Mouse (Mus musculus): ENCODE measurements around the gene Adcy10. TPM values are rescaled to one million over a fixed set of nuclear protein-coding genes. Genes with fewer than 3 reads are reported as not detected.

Adcy10 gene
- polyA plus RNA-seq, 1 experiment from 2014 or later, result 0.05 TPM

GRCm38 (mm10) chr1:165585389-165586104 is 100.6 kb downstream of the Adcy10 start:
- H3K9me3 ChIP-seq (ENCODE audit: control insufficient read depth, low read length), result no peaks in the 10 kb centered on the region
- WGBS, result 72% methylated on average over 14 of the region's 14 CpGs
- ATAC-seq (replicated peaks; ENCODE audit: low FRiP score) (no peak), DNase-seq (ENCODE audit: low spot score) (no peak)
- no peak overlapping the region for H3K4me3 ChIP-seq (ENCODE audit: low read depth, low read length)
- no peaks in the 10 kb centered on the region for H3K27me3 ChIP-seq (ENCODE audit: control insufficient read depth, insufficient read depth, low read length)
- H3K27ac ChIP-seq (ENCODE audit: low read depth, low read length), result no peak overlapping the region
- no peaks in the 10 kb centered on the region for H3K36me3 ChIP-seq (ENCODE audit: control insufficient read depth, insufficient read depth, low read length)
- no peak overlapping the region for H3K9ac ChIP-seq (ENCODE audit: low read length)
- H3K4me1 ChIP-seq (replicated peaks; ENCODE audit: control insufficient read depth, insufficient read depth, low read length), result no peaks in the 10 kb centered on the region
- no peak overlapping the region for H3K4me2 ChIP-seq (ENCODE audit: low read depth, low read length, severe bottlenecking)

GRCm38 (mm10) chr1:165586366-165586765 is 101.4 kb downstream of the Adcy10 start:
- no peaks in the 10 kb centered on the region for H3K27me3 ChIP-seq (ENCODE audit: control insufficient read depth, insufficient read depth, low read length)
- no peak overlapping the region for H3K9ac ChIP-seq (ENCODE audit: low read length)
- H3K27ac ChIP-seq (ENCODE audit: low read depth, low read length), result no peak overlapping the region
- H3K9me3 ChIP-seq (ENCODE audit: control insufficient read depth, low read length), result no peaks in the 10 kb centered on the region
- ATAC-seq (replicated peaks; ENCODE audit: low FRiP score) (no peak), DNase-seq (ENCODE audit: low spot score) (no peak)
- no peaks in the 10 kb centered on the region for H3K36me3 ChIP-seq (ENCODE audit: control insufficient read depth, insufficient read depth, low read length)
- 95% methylated on average over 1 of the region's 1 CpGs for WGBS
- H3K4me2 ChIP-seq (ENCODE audit: low read depth, low read length, severe bottlenecking), result no peak overlapping the region
- H3K4me3 ChIP-seq (ENCODE audit: low read depth, low read length), result no peak overlapping the region
- no peaks in the 10 kb centered on the region for H3K4me1 ChIP-seq (replicated peaks; ENCODE audit: control insufficient read depth, insufficient read depth, low read length)

GRCm38 (mm10) chr1:165587845-165588244 is 102.9 kb downstream of the Adcy10 start:
- peaks cover 3% of the 10 kb centered on the region; the same call in 1 of the 2 replicates for H3K36me3 ChIP-seq (ENCODE audit: control insufficient read depth, insufficient read depth, low read length)
- 80% methylated on average over 8 of the region's 8 CpGs for WGBS
- H3K4me2 ChIP-seq (ENCODE audit: low read depth, low read length, severe bottlenecking), result no peak overlapping the region
- H3K4me1 ChIP-seq (replicated peaks; ENCODE audit: control insufficient read depth, insufficient read depth, low read length), result no peaks in the 10 kb centered on the region
- no peak overlapping the region for H3K4me3 ChIP-seq (ENCODE audit: low read depth, low read length)
- no peaks in the 10 kb centered on the region for H3K27me3 ChIP-seq (ENCODE audit: control insufficient read depth, insufficient read depth, low read length)
- H3K27ac ChIP-seq (ENCODE audit: low read depth, low read length), result no peak overlapping the region
- no peaks in the 10 kb centered on the region for H3K9me3 ChIP-seq (ENCODE audit: control insufficient read depth, low read length)
- DNase-seq (ENCODE audit: low spot score) (no peak), ATAC-seq (replicated peaks; ENCODE audit: low FRiP score) (no peak)
- H3K9ac ChIP-seq (ENCODE audit: low read length), result no peak overlapping the region

GRCm38 (mm10) chr1:165589280-165590048 is 104.5 kb downstream of the Adcy10 start:
- Histone ChIP-seq H3K27ac (ENCODE audit: low read depth, low read length) (no peak overlapping the region), H3K27me3 (ENCODE audit: control insufficient read depth, insufficient read depth, low read length) (no peaks in the 10 kb centered on the region), H3K9me3 (ENCODE audit: control insufficient read depth, low read length) (no peaks in the 10 kb centered on the region), H3K4me2 (ENCODE audit: low read depth, low read length, severe bottlenecking) (no peak overlapping the region), H3K4me3 (ENCODE audit: low read depth, low read length) (no peak overlapping the region), H3K36me3 (ENCODE audit: control insufficient read depth, insufficient read depth, low read length) (peaks cover 3% of the 10 kb centered on the region; the same call in 1 of the 2 replicates), H3K9ac (ENCODE audit: low read length) (no peak overlapping the region), H3K4me1 (replicated peaks; ENCODE audit: control insufficient read depth, insufficient read depth, low read length) (no peaks in the 10 kb centered on the region)
- ATAC-seq (replicated peaks; ENCODE audit: low FRiP score), result no peak
- no peak for DNase-seq (ENCODE audit: low spot score)
- WGBS, result 65% methylated on average over 10 of the region's 10 CpGs

GRCm38 (mm10) chr1:165590760-165591159 is 105.8 kb downstream of the Adcy10 start:
- 86% methylated on average over 8 of the region's 8 CpGs for WGBS

GRCm38 (mm10) chr1:165592295-165593082 is 107.5 kb downstream of the Adcy10 start:
- H3K4me2 ChIP-seq (ENCODE audit: low read depth, low read length, severe bottlenecking), result no peak overlapping the region
- no peak for DNase-seq (ENCODE audit: low spot score)
- WGBS, result 92% methylated on average over 14 of the region's 14 CpGs
- no peak overlapping the region for H3K9ac ChIP-seq (ENCODE audit: low read length)
- no peak overlapping the region for H3K27ac ChIP-seq (ENCODE audit: low read depth, low read length)
- H3K4me3 ChIP-seq (ENCODE audit: low read depth, low read length), result no peak overlapping the region
- no peaks in the 10 kb centered on the region for H3K4me1 ChIP-seq (replicated peaks; ENCODE audit: control insufficient read depth, insufficient read depth, low read length)
- ATAC-seq (replicated peaks; ENCODE audit: low FRiP score), result no peak
- no peaks in the 10 kb centered on the region for H3K27me3 ChIP-seq (ENCODE audit: control insufficient read depth, insufficient read depth, low read length)
- peaks cover 3% of the 10 kb centered on the region; the same call in 1 of the 2 replicates for H3K36me3 ChIP-seq (ENCODE audit: control insufficient read depth, insufficient read depth, low read length)
- no peaks in the 10 kb centered on the region for H3K9me3 ChIP-seq (ENCODE audit: control insufficient read depth, low read length)

More at GRCm38 (mm10) chr1:165590760-165591159, 105.8 kb downstream of the Adcy10 start:
- H3K9me3 ChIP-seq (ENCODE audit: control insufficient read depth, low read length), result no peaks in the 10 kb centered on the region
- ATAC-seq (replicated peaks; ENCODE audit: low FRiP score) (no peak), DNase-seq (ENCODE audit: low spot score) (no peak)
- H3K4me2 ChIP-seq (ENCODE audit: low read depth, low read length, severe bottlenecking), result no peak overlapping the region
- H3K9ac ChIP-seq (ENCODE audit: low read length), result no peak overlapping the region
- H3K4me1 ChIP-seq (replicated peaks; ENCODE audit: control insufficient read depth, insufficient read depth, low read length), result no peaks in the 10 kb centered on the region
- H3K4me3 ChIP-seq (ENCODE audit: low read depth, low read length), result no peak overlapping the region
- H3K36me3 ChIP-seq (ENCODE audit: control insufficient read depth, insufficient read depth, low read length), result peaks cover 3% of the 10 kb centered on the region; the same call in 1 of the 2 replicates
- H3K27ac ChIP-seq (ENCODE audit: low read depth, low read length), result no peak overlapping the region
- H3K27me3 ChIP-seq (ENCODE audit: control insufficient read depth, insufficient read depth, low read length), result no peaks in the 10 kb centered on the region

GRCm38 (mm10) chr1:165594699-165595421 is 109.9 kb downstream of the Adcy10 start:
- Histone ChIP-seq H3K4me1 (replicated peaks; ENCODE audit: control insufficient read depth, insufficient read depth, low read length) (no peaks in the 10 kb centered on the region), H3K36me3 (ENCODE audit: control insufficient read depth, insufficient read depth, low read length) (peaks cover 3% of the 10 kb centered on the region; the same call in 1 of the 2 replicates), H3K27ac (ENCODE audit: low read depth, low read length) (no peak overlapping the region), H3K4me3 (ENCODE audit: low read depth, low read length) (no peak overlapping the region), H3K9me3 (ENCODE audit: control insufficient read depth, low read length) (no peaks in the 10 kb centered on the region), H3K27me3 (ENCODE audit: control insufficient read depth, insufficient read depth, low read length) (no peaks in the 10 kb centered on the region), H3K9ac (ENCODE audit: low read length) (no peak overlapping the region), H3K4me2 (ENCODE audit: low read depth, low read length, severe bottlenecking) (no peak overlapping the region)
- WGBS, result 93% methylated on average over 15 of the region's 15 CpGs
- DNase-seq (ENCODE audit: low spot score) (no peak), ATAC-seq (replicated peaks; ENCODE audit: low FRiP score) (no peak)

GRCm38 (mm10) chr1:165601775-165602280 is 116.8 kb downstream of the Adcy10 start:
- H3K9ac ChIP-seq (ENCODE audit: low read length), result no peak overlapping the region
- no peak overlapping the region for H3K27ac ChIP-seq (ENCODE audit: low read depth, low read length)
- no peak for ATAC-seq (replicated peaks; ENCODE audit: low FRiP score)
- H3K4me1 ChIP-seq (replicated peaks; ENCODE audit: control insufficient read depth, insufficient read depth, low read length), result no peaks in the 10 kb centered on the region
- no peaks in the 10 kb centered on the region; the same call in 1 of the 2 replicates for H3K36me3 ChIP-seq (ENCODE audit: control insufficient read depth, insufficient read depth, low read length)
- no peak overlapping the region for H3K4me3 ChIP-seq (ENCODE audit: low read depth, low read length)
- no peaks in the 10 kb centered on the region for H3K9me3 ChIP-seq (ENCODE audit: control insufficient read depth, low read length)
- H3K4me2 ChIP-seq (ENCODE audit: low read depth, low read length, severe bottlenecking), result no peak overlapping the region
- 86% methylated on average over 10 of the region's 10 CpGs for WGBS
- no peaks in the 10 kb centered on the region for H3K27me3 ChIP-seq (ENCODE audit: control insufficient read depth, insufficient read depth, low read length)
- no peak for DNase-seq (ENCODE audit: low spot score)

Data from forebrain, embryonic 11.5 days (tissue).